Mouse (Mus musculus): Measurements from ENCODE around the gene Pigv. TPM values are rescaled to one million over a fixed set of nuclear protein-coding genes. Genes with fewer than 3 reads are reported as not detected.

Pigv gene
- 10 to 100 TPM; 26.0 to 31.0 (median 27.3) TPM for total RNA-seq (2022)

- DNase-seq = peak; percentile 86
These were observed at the start of gene Pigv for GRCm38 (mm10) chr4:133671881-133672844. TSS of gene Pigv (minus strand) at chr4:133672647.

GRCm38 (mm10) chr4:133719791-133720190, 47.3 kb upstream of the Pigv start:
- no peak for DNase-seq

- DNase-seq = no peak
These were observed 40.3 kb upstream of the Pigv start for GRCm38 (mm10) chr4:133712755-133713154.

GRCm38 (mm10) chr4:133711307-133712076, 39.0 kb upstream of the Pigv start:
- DNase-seq = no peak

- no peak for DNase-seq
These were observed 36.9 kb upstream of the Pigv start for GRCm38 (mm10) chr4:133709395-133709794.

GRCm38 (mm10) chr4:133707464-133707863, 35.0 kb upstream of the Pigv start:
- DNase-seq = no peak

- DNase-seq = peak; percentile 44
These were observed 34.5 kb upstream of the Pigv start for GRCm38 (mm10) chr4:133706956-133707355.

GRCm38 (mm10) chr4:133705062-133705461, 32.6 kb upstream of the Pigv start:
- no peak for DNase-seq

- peak; percentile 49 for DNase-seq
These were observed 28.5 kb upstream of the Pigv start for GRCm38 (mm10) chr4:133700905-133701368.

- DNase-seq = no peak
These were observed 22.9 kb upstream of the Pigv start for GRCm38 (mm10) chr4:133695363-133695762.

- DNase-seq = no peak
These were observed 17.8 kb upstream of the Pigv start for GRCm38 (mm10) chr4:133690252-133690651.

GRCm38 (mm10) chr4:133688417-133689067, 16.1 kb upstream of the Pigv start:
- no peak for DNase-seq

GRCm38 (mm10) chr4:133687126-133687525, 14.7 kb upstream of the Pigv start:
- DNase-seq = no peak

GRCm38 (mm10) chr4:133686512-133686911, 14.1 kb upstream of the Pigv start:
- DNase-seq = no peak

GRCm38 (mm10) chr4:133680206-133680786, 7.8 kb upstream of the Pigv start:
- DNase-seq = no peak

GRCm38 (mm10) chr4:133679629-133680028, 7.2 kb upstream of the Pigv start:
- DNase-seq = no peak

- no peak for DNase-seq
These were observed 4.8 kb upstream of the Pigv start for GRCm38 (mm10) chr4:133677266-133677665.

GRCm38 (mm10) chr4:133676189-133676588, 3.7 kb upstream of the Pigv start:
- no peak for DNase-seq

GRCm38 (mm10) chr4:133675594-133676016, 3.2 kb upstream of the Pigv start:
- DNase-seq = peak; percentile 71

- no peak for DNase-seq
These were observed 1.9 kb upstream of the Pigv start for GRCm38 (mm10) chr4:133674331-133674695.

GRCm38 (mm10) chr4:133673666-133674330, 1.4 kb upstream of the Pigv start:
- DNase-seq = no peak

All from adrenal gland, adult 8-10 months (tissue).